Mouse (Mus musculus) liver, postnatal 0 days (tissue): ENCODE measurements at regions not wholly inside any gene's neighbourhood (a gene's known extent, or its start where the extent isn't known, plus 50 kb on each side); places are given as distances from the start of the nearest gene placed in this dataset.

Experiments
- ATAC-seq: fragments of 200-750 bp; cut with Nextera tagmentation; 2 replicates; pipeline ENCODE4 v1.8.0; 2017; ENCODE audit warnings: mild to moderate bottlenecking, moderate library complexity
- DNase-seq: peaks from one replicate; pipeline ENCODE4 v3.0.0-alpha.2; 2016
- H3K27ac ChIP-seq: fragments of 300-500 bp; sonication (generic); 2 replicates; pipeline ENCODE4 v1.5.1; 2014; ENCODE audit warnings: antibody characterized with exemption, moderate library complexity, mild to moderate bottlenecking, low read depth
- H3K27me3 ChIP-seq: fragments of 300-500 bp; sonication (generic); 2 replicates; pipeline ENCODE4 v1.6.1; 2014; ENCODE audit warnings: low read length, control low read depth, mixed read lengths; ENCODE audit not compliant: insufficient read depth
- H3K36me3 ChIP-seq: fragments of 300-500 bp; sonication (generic); replicated peaks from 2 replicates; pipeline ENCODE4 v1.6.1; 2014; ENCODE audit warnings: mild to moderate bottlenecking, control low read depth, low read length, moderate library complexity, mixed read lengths; ENCODE audit not compliant: insufficient read depth
- H3K4me1 ChIP-seq: fragments of 300-500 bp; sonication (generic); 2 replicates; pipeline ENCODE4 v1.6.1; 2014; ENCODE audit warnings: antibody characterized with exemption, mild to moderate bottlenecking, control low read depth; ENCODE audit not compliant: insufficient read depth
- H3K4me2 ChIP-seq: fragments of 300-500 bp; sonication (generic); 2 replicates; pipeline ENCODE4 v1.6.1; 2014; ENCODE audit warnings: low read depth, mild to moderate bottlenecking, low read length, moderate library complexity, mixed read lengths
- H3K4me3 ChIP-seq: fragments of 300-500 bp; sonication (generic); 2 replicates; pipeline ENCODE4 v1.5.1; 2014; ENCODE audit warnings: low read depth, low read length
- H3K9ac ChIP-seq: fragments of 300-500 bp; sonication (generic); replicated peaks from 2 replicates; pipeline ENCODE4 v1.6.1; 2014; ENCODE audit warnings: mild to moderate bottlenecking, moderate library complexity
- H3K9me3 ChIP-seq: fragments of 300-500 bp; sonication (generic); 2 replicates; pipeline ENCODE4 v1.6.1; 2016; ENCODE audit warnings: mild to moderate bottlenecking, control low read depth, low read length, mixed read lengths
- CTCF ChIP-seq: sonication (generic); IDR thresholded peaks from 2 replicates; pipeline ENCODE4 v1.5.1; 2016; ENCODE audit warnings: antibody characterized with exemption, low read depth
- EP300 ChIP-seq: IDR thresholded peaks from 2 replicates; pipeline ENCODE4 v1.6.1; 2016; ENCODE audit warnings: antibody characterized with exemption, low read depth, mild to moderate bottlenecking
- WGBS: fragments of 180-500 bp; shearing (Covaris S2); extraction: QIAGEN DNeasy Blood & Tissue Kit; methylation state at CpG from one replicate; pipeline ENCODE4 v1.1.7; 2014; ENCODE audit not compliant: insufficient replicate concordance; 5-methylcytosine and 5-hydroxymethylcytosine counted together

- ATAC-seq (no peak), DNase-seq (no peak)
- no peaks in the 10 kb centered on the region for H3K4me1 ChIP-seq
- H3K9ac ChIP-seq = no peak overlapping the region
- 60% methylated on average over 4 of the region's 4 CpGs for WGBS
- H3K27ac ChIP-seq = no peak overlapping the region
- no peaks in the 10 kb centered on the region for H3K27me3 ChIP-seq
- no peaks in the 10 kb centered on the region for H3K36me3 ChIP-seq
- no peaks in the 10 kb centered on the region for H3K9me3 ChIP-seq
- no peak for TF ChIP-seq EP300
- TF ChIP-seq CTCF = no peak
- no peak overlapping the region for H3K4me3 ChIP-seq
- H3K4me2 ChIP-seq = no peak overlapping the region
These were observed 392.6 kb upstream of the Itga1 start for GRCm38 (mm10) chr13:115494399-115494798.

- Histone ChIP-seq H3K4me2 (no peak overlapping the region), H3K4me1 (no peaks in the 10 kb centered on the region), H3K27me3 (no peaks in the 10 kb centered on the region), H3K9me3 (no peaks in the 10 kb centered on the region), H3K4me3 (no peak overlapping the region), H3K27ac (no peak overlapping the region), H3K9ac (no peak overlapping the region), H3K36me3 (no peaks in the 10 kb centered on the region)
- 42% methylated on average over 2 of the region's 2 CpGs for WGBS
- TF ChIP-seq CTCF (no peak), EP300 (no peak)
- ATAC-seq = no peak
- DNase-seq = no peak
These were observed 374.1 kb upstream of the Itga1 start for GRCm38 (mm10) chr13:115475861-115476260.

- no peak overlapping the region for H3K27ac ChIP-seq
- TF ChIP-seq EP300 = no peak
- TF ChIP-seq CTCF = no peak
- DNase-seq (no peak), ATAC-seq (no peak)
- no peak overlapping the region for H3K4me2 ChIP-seq
- H3K4me1 ChIP-seq = no peaks in the 10 kb centered on the region
- no peak overlapping the region for H3K9ac ChIP-seq
- WGBS = 77% methylated on average over 6 of the region's 6 CpGs
- no peak overlapping the region for H3K4me3 ChIP-seq
- H3K9me3 ChIP-seq = no peaks in the 10 kb centered on the region
- H3K27me3 ChIP-seq = no peaks in the 10 kb centered on the region
- H3K36me3 ChIP-seq = no peaks in the 10 kb centered on the region
These were observed 363.9 kb upstream of the Itga1 start for GRCm38 (mm10) chr13:115465689-115466088.

GRCm38 (mm10) chr13:115451244-115451643 lies 349.5 kb upstream of the Itga1 start:
- no peak for ATAC-seq
- peak; percentile 52 for TF ChIP-seq CTCF
- no peak for TF ChIP-seq EP300
- H3K9me3 ChIP-seq = no peaks in the 10 kb centered on the region
- H3K4me1 ChIP-seq = no peaks in the 10 kb centered on the region
- WGBS = 6% methylated on average over 1 of the region's 1 CpGs
- no peak overlapping the region for H3K27ac ChIP-seq
- no peaks in the 10 kb centered on the region for H3K36me3 ChIP-seq
- H3K27me3 ChIP-seq = no peaks in the 10 kb centered on the region
- H3K4me2 ChIP-seq = no peak overlapping the region
- no peak overlapping the region for H3K4me3 ChIP-seq
- H3K9ac ChIP-seq = no peak overlapping the region
- DNase-seq = no peak

- H3K27ac ChIP-seq = no peak overlapping the region
- TF ChIP-seq EP300 = no peak
- WGBS = 66% methylated on average over 12 of the region's 12 CpGs
- H3K27me3 ChIP-seq = no peaks in the 10 kb centered on the region
- H3K9ac ChIP-seq = no peak overlapping the region
- H3K4me1 ChIP-seq = no peaks in the 10 kb centered on the region
- no peak overlapping the region for H3K4me3 ChIP-seq
- ATAC-seq = no peak
- H3K4me2 ChIP-seq = no peak overlapping the region
- H3K36me3 ChIP-seq = no peaks in the 10 kb centered on the region
- H3K9me3 ChIP-seq = no peaks in the 10 kb centered on the region
- no peak for DNase-seq
These were observed 325.6 kb upstream of the Itga1 start for GRCm38 (mm10) chr13:115427091-115428033.

- Histone ChIP-seq H3K4me1 (no peaks in the 10 kb centered on the region), H3K36me3 (no peaks in the 10 kb centered on the region), H3K9ac (no peak overlapping the region), H3K9me3 (no peaks in the 10 kb centered on the region), H3K27ac (no peak overlapping the region), H3K27me3 (no peaks in the 10 kb centered on the region), H3K4me2 (no peak overlapping the region), H3K4me3 (no peak overlapping the region)
- DNase-seq (no peak), ATAC-seq (no peak)
- WGBS = 63% methylated on average over 8 of the region's 8 CpGs
- TF ChIP-seq EP300 (no peak), CTCF (no peak)
These were observed 324.1 kb upstream of the Itga1 start for GRCm38 (mm10) chr13:115425610-115426562.
